Mouse (Mus musculus) liver, postnatal 0 days (tissue): ENCODE measurements around the gene Nek4.

ENCODE experiments used
- CTCF ChIP-seq: sonication (generic); IDR thresholded peaks from 2 replicates; pipeline ENCODE4 v1.5.1; 2016; ENCODE audit warnings: antibody characterized with exemption, low read depth
- EP300 ChIP-seq: IDR thresholded peaks from 2 replicates; pipeline ENCODE4 v1.6.1; 2016; ENCODE audit warnings: antibody characterized with exemption, low read depth, mild to moderate bottlenecking

- peak; percentile 37; the same call in 1 of the 2 replicates for TF ChIP-seq EP300
- no peak for TF ChIP-seq CTCF
Measured at GRCm38 (mm10) chr14:31006779-31007178, 55.6 kb downstream of the Nek4 start.
